Mouse (Mus musculus): Measurements from ENCODE around the gene Nup107. TPM values are rescaled to one million over a fixed set of nuclear protein-coding genes. Genes with fewer than 3 reads are reported as not detected.

Nup107 gene
- polyA plus RNA-seq, 1 experiment: 22.8 TPM

DNA sequence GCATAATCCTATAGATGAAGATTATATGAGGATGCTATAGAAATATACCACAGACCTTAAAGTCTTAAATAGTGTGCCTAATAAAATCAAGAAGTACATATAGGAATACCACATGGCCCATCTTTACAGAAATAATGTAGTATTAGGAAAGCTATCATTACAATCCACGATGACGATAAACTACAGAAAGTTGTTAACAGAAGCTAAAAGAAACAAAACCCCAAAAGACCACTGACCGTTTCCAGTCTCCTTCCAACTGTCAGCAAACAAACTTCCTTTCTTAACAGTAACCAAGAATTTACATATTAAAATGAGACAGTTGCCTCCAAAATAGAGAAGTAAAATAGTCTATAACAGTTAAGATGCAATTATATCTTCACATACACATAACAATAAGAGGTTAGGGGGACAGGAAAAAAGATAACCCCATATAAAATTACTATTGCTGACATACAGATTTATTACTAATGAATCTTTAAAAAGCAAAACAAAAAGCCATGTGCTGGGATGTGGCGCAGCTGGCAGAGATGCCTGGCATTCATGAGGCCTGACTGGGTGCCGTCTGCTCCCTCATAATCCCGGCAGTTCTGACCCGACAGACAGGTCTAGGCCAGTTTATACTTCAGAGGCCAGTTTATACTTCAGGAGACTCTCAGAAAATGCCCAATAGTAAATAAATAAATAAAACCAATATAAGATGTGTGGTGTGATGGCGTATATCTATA lies 12.8 kb downstream of the Nup107 start:
- H3K4me1 ChIP-seq (ENCODE audit: control insufficient read depth, insufficient read depth, low read length): no peaks in the 10 kb centered on the region
- WGBS: 52% methylated on average over 8 of the region's 8 CpGs
- H3K27ac ChIP-seq (ENCODE audit: control insufficient read depth, insufficient read depth, low read depth, low read length, poor library complexity): no peak overlapping the region
- no peak overlapping the region for H3K4me3 ChIP-seq (replicated peaks; ENCODE audit: control insufficient read depth, low read depth, low read length)
- TF ChIP-seq POLR2A (IDR thresholded peaks at IDR 0.05; ENCODE audit: borderline replicate concordance, control insufficient read depth, low read depth, low read length) (no peak), CTCF (IDR thresholded peaks at IDR 0.05; ENCODE audit: control insufficient read depth, insufficient read depth, low read length) (no peak)

- H3K4me3 ChIP-seq (replicated peaks; ENCODE audit: control insufficient read depth, low read depth, low read length): no peak overlapping the region
- no peak overlapping the region for H3K27ac ChIP-seq (ENCODE audit: control insufficient read depth, insufficient read depth, low read depth, low read length, poor library complexity)
- TF ChIP-seq POLR2A (IDR thresholded peaks at IDR 0.05; ENCODE audit: borderline replicate concordance, control insufficient read depth, low read depth, low read length): no peak
- TF ChIP-seq CTCF (IDR thresholded peaks at IDR 0.05; ENCODE audit: control insufficient read depth, insufficient read depth, low read length): no peak
- H3K4me1 ChIP-seq (ENCODE audit: control insufficient read depth, insufficient read depth, low read length): no peaks in the 10 kb centered on the region
- WGBS: 84% methylated on average over 4 of the region's 4 CpGs
Observed at GRCm38 (mm10) chr10:117778951-117779350, 13.6 kb downstream of the Nup107 start.

GRCm38 (mm10) chr10:117778328-117778910 lies 14.1 kb downstream of the Nup107 start:
- WGBS: 92% methylated on average over 12 of the region's 12 CpGs

DNA sequence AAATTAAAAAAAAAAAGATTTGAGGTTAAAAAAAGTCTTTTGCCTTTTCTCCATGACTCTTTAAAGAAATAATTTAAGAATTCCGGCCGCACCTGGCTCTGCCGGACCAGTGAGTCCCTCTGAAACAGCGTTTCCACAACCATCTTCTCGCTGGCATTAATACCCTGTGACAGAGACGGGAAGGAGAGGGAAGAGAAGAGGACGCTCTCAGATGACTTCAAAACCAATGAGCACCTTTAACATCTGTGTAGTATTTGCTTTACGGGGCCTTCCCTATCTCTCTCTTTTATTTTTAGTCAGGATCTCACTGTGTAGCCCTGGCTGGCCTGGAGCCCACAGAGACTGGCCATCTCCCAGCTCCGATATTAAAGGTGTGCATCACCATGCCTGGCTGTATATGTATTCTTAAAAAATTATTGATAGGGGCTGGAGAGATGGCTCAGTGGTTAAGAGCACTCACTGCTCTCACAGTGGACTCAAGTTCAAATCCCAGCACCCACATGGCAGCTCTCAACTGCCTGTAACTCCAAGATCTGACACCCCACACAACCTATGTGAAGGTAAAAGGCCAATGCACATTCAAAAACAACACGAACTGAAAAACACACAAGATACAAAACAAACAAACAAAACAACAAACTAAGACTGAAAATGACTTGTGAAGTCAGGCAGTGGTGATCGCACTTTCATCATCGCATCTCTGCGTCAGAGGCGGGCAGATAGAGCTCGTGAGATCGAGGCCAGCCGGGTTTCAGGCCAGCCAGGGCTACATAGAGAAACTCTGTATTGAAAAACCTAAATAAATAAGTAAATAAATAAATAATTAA lies 14.8 kb downstream of the Nup107 start:
- Histone ChIP-seq H3K27ac (ENCODE audit: control insufficient read depth, insufficient read depth, low read depth, low read length, poor library complexity) (no peak overlapping the region), H3K4me3 (replicated peaks; ENCODE audit: control insufficient read depth, low read depth, low read length) (no peak overlapping the region), H3K4me1 (ENCODE audit: control insufficient read depth, insufficient read depth, low read length) (no peaks in the 10 kb centered on the region)
- WGBS: 93% methylated on average over 17 of the region's 17 CpGs
- no peak for TF ChIP-seq CTCF (IDR thresholded peaks at IDR 0.05; ENCODE audit: control insufficient read depth, insufficient read depth, low read length)
- no peak for TF ChIP-seq POLR2A (IDR thresholded peaks at IDR 0.05; ENCODE audit: borderline replicate concordance, control insufficient read depth, low read depth, low read length)

More at GRCm38 (mm10) chr10:117778328-117778910, 14.1 kb downstream of the Nup107 start:
- Histone ChIP-seq H3K4me3 (replicated peaks; ENCODE audit: control insufficient read depth, low read depth, low read length) (no peak overlapping the region), H3K27ac (ENCODE audit: control insufficient read depth, insufficient read depth, low read depth, low read length, poor library complexity) (no peak overlapping the region), H3K4me1 (ENCODE audit: control insufficient read depth, insufficient read depth, low read length) (no peaks in the 10 kb centered on the region)
- TF ChIP-seq POLR2A (IDR thresholded peaks at IDR 0.05; ENCODE audit: borderline replicate concordance, control insufficient read depth, low read depth, low read length) (no peak), CTCF (IDR thresholded peaks at IDR 0.05; ENCODE audit: control insufficient read depth, insufficient read depth, low read length) (no peak)

DNA sequence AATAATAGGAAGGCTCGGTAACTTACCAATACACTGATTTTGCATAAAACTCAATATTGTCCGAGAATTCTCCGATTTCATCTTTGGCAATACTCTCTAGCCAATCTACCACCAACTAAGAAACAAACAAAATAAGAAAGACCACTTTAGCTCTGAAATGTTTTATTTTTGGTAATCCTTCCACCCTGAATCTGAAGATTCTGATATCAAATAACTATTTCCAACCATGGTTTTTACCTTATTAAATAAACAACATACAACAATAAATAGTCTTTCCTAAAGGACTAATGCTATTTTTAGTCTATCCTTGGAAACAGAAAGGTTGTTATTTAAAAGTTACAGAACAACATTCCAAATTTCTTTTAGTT lies 15.4 kb downstream of the Nup107 start:
- Histone ChIP-seq H3K4me1 (ENCODE audit: control insufficient read depth, insufficient read depth, low read length) (no peaks in the 10 kb centered on the region), H3K27ac (ENCODE audit: control insufficient read depth, insufficient read depth, low read depth, low read length, poor library complexity) (no peak overlapping the region), H3K4me3 (replicated peaks; ENCODE audit: control insufficient read depth, low read depth, low read length) (no peak overlapping the region)
- TF ChIP-seq POLR2A (IDR thresholded peaks at IDR 0.05; ENCODE audit: borderline replicate concordance, control insufficient read depth, low read depth, low read length) (no peak), CTCF (IDR thresholded peaks at IDR 0.05; ENCODE audit: control insufficient read depth, insufficient read depth, low read length) (no peak)
- WGBS: 90% methylated on average over 3 of the region's 3 CpGs

GRCm38 (mm10) chr10:117776281-117777102 lies 16.0 kb downstream of the Nup107 start:
- H3K4me3 ChIP-seq (replicated peaks; ENCODE audit: control insufficient read depth, low read depth, low read length): no peak overlapping the region
- H3K27ac ChIP-seq (ENCODE audit: control insufficient read depth, insufficient read depth, low read depth, low read length, poor library complexity): no peak overlapping the region
- TF ChIP-seq POLR2A (IDR thresholded peaks at IDR 0.05; ENCODE audit: borderline replicate concordance, control insufficient read depth, low read depth, low read length) (no peak), CTCF (IDR thresholded peaks at IDR 0.05; ENCODE audit: control insufficient read depth, insufficient read depth, low read length) (no peak)
- H3K4me1 ChIP-seq (ENCODE audit: control insufficient read depth, insufficient read depth, low read length): no peaks in the 10 kb centered on the region
- WGBS: 64% methylated on average over 12 of the region's 12 CpGs

DNA sequence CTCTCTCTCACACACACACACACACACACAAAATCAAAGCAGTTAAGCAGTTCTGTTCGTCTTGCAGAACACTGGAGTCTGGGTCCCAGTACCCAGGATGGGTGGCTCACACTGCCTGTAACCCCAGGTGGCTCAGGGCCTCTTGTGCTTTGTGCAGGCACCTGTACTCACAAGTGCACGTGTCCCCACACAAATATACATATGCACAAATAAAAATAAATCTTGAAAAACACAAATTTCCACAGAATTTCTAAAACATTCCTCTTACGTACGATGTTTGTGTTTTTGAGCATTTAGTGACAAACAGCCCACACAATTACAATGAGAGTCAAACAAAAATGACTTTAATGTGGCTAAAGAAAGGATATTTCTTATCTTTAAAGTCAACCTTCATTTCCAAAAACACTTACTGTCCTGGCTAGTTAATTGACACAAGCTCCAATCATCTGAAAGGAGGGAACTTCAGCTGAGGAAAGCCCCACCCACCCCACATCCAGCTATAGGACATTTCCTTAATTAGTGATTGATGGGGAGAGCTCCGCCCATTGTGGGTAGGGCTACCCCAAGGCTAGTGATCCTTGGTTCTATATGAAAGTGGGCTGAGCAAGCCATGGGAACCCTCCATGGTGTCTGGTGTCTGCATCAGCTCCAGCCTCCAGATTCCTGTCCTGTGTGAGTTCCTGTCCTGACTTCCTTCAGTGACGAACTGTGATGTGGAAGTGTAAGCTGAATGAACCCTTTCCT lies 16.9 kb downstream of the Nup107 start:
- Histone ChIP-seq H3K4me3 (replicated peaks; ENCODE audit: control insufficient read depth, low read depth, low read length) (no peak overlapping the region), H3K27ac (ENCODE audit: control insufficient read depth, insufficient read depth, low read depth, low read length, poor library complexity) (no peak overlapping the region), H3K4me1 (ENCODE audit: control insufficient read depth, insufficient read depth, low read length) (no peaks in the 10 kb centered on the region)
- TF ChIP-seq POLR2A (IDR thresholded peaks at IDR 0.05; ENCODE audit: borderline replicate concordance, control insufficient read depth, low read depth, low read length) (no peak), CTCF (IDR thresholded peaks at IDR 0.05; ENCODE audit: control insufficient read depth, insufficient read depth, low read length) (no peak)
- WGBS: 82% methylated on average over 6 of the region's 6 CpGs
